Mouse (Mus musculus) lung, adult 2 months (tissue): ENCODE results near the gene Fam216b.

Experiments used
- CTCF ChIP-seq: fragments of 200-500 bp; IDR thresholded peaks from 2 replicates; pipeline ENCODE4 v1.5.1; 2011; ENCODE audit warnings: mild to moderate bottlenecking, low read length, control low read depth; ENCODE audit not compliant: insufficient read depth
- POLR2A ChIP-seq: fragments of 200-500 bp; IDR thresholded peaks from 2 replicates; pipeline ENCODE4 v1.6.1; 2011; ENCODE audit warnings: low read depth, mild to moderate bottlenecking, control low read depth, low read length, borderline replicate concordance; ENCODE audit errors: extremely low read depth

GRCm38 (mm10) chr14:78088907-78089306, at the start of gene Fam216b:
- no peak for TF ChIP-seq CTCF
- no peak for TF ChIP-seq POLR2A
